Mouse (Mus musculus): Measurements from ENCODE around the gene 1700008O03Rik. TPM values are rescaled to one million over a fixed set of nuclear protein-coding genes. Genes with fewer than 3 reads are reported as not detected.

1700008O03Rik gene
- polyA plus RNA-seq, 1 experiment from 2014 or later, result 0.34 TPM

DNA sequence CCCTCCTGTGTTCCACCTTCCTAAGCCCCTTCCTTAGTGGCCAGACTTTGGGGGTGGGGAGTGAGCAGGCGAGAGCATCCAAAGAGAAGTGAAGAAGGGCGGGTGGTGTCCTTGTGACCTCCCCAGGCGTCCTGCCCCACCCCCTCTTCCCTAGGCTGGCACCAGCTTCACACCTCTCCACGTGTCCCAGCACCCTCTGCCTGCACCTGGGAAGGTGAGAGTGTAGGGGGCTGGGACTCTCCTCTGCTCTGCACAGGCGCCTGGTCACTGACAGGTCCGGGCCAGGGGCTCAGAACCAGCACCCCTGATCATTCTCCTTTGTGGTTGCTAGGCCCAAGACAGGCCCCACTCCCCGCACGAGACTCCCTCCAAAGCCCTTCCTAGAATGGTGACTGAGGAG is 42.0 kb upstream of the 1700008O03Rik start:
- Histone ChIP-seq H3K27ac (replicated peaks in 1 of 2; ENCODE audit: control insufficient read depth in 1 of 2, insufficient read depth in 1 of 2, low read depth in 2 of 2, low read length in 2 of 2) (no peak overlapping the region), H3K27me3 (ENCODE audit: control insufficient read depth, insufficient read depth, low read length) (peaks cover 62% of the 10 kb centered on the region), H3K9ac (ENCODE audit: low read length) (no peak overlapping the region), H3K4me3 (ENCODE audit: control insufficient read depth in 1 of 2, insufficient read depth in 1 of 2, low read depth in 1 of 2, low read length in 2 of 2) (no peak overlapping the region), H3K36me3 (ENCODE audit: control insufficient read depth, insufficient read depth, low read length) (no peaks in the 10 kb centered on the region), H3K9me3 (ENCODE audit: control insufficient read depth, low read length) (no peaks in the 10 kb centered on the region), H3K4me2 (ENCODE audit: low read length) (no peak overlapping the region), H3K4me1 (ENCODE audit: control insufficient read depth in 2 of 2, insufficient read depth in 2 of 2, low read length in 2 of 2) (peaks cover 0 to 10% of the 10 kb centered on the region in 2 experiments; a peak in 3 of 4 replicates)
- ATAC-seq (ENCODE audit: insufficient number of reproducible peaks, insufficient read depth, low FRiP score, low read depth), result no peak
- WGBS, result 9% methylated on average over 8 of the region's 8 CpGs

DNA sequence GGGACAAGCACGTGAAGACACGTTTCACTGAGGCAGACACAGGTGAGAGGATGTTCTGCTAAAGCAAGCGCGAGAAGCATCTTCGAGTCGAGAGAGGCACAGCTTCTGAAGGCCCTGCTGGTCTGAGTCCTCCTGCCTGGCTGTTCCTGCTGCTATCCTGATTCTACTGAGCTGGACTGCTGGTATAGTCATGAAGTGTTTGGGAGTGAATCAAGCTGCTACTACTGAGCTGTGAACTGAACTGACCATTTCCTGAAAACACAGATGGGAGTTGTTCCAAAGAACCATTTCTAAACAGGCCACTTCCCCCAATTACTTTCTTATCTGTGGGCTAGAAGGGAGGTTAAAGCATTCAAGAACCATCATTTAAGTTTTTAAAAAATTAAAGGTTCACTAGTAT is 27.7 kb upstream of the 1700008O03Rik start:
- Histone ChIP-seq H3K36me3 (ENCODE audit: control insufficient read depth, insufficient read depth, low read length) (no peaks in the 10 kb centered on the region), H3K9me3 (ENCODE audit: control insufficient read depth, low read length) (no peaks in the 10 kb centered on the region), H3K4me3 (ENCODE audit: control insufficient read depth in 1 of 2, insufficient read depth in 1 of 2, low read depth in 1 of 2, low read length in 2 of 2) (no peak overlapping the region), H3K9ac (ENCODE audit: low read length) (no peak overlapping the region), H3K4me1 (ENCODE audit: control insufficient read depth in 2 of 2, insufficient read depth in 2 of 2, low read length in 2 of 2) (no peaks in the 10 kb centered on the region), H3K4me2 (ENCODE audit: low read length) (no peak overlapping the region), H3K27me3 (ENCODE audit: control insufficient read depth, insufficient read depth, low read length) (no peaks in the 10 kb centered on the region), H3K27ac (replicated peaks in 1 of 2; ENCODE audit: control insufficient read depth in 1 of 2, insufficient read depth in 1 of 2, low read depth in 2 of 2, low read length in 2 of 2) (no peak overlapping the region)
- WGBS, result 75% methylated on average over 6 of the region's 6 CpGs
- no peak for ATAC-seq (ENCODE audit: insufficient number of reproducible peaks, insufficient read depth, low FRiP score, low read depth)

DNA sequence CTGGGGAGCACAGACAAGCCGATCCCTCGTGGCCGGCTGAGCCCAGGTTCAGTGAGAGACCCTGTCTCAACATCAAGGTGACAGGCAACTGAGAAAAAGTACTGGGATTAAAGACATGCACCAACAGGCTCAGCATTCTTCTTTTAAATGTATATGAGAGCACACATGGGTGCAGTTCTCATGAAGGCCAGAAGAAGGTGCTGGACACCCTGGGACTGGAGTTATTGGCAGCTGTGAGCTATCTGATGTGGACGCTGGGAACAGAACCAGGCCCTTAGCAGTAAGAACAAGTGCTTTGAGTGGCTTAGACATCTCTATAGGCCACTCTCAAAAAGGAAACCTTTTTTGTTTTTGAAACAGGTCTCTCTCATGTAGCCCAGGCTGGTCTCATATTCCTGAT is 25.5 kb upstream of the 1700008O03Rik start:
- Histone ChIP-seq H3K27me3 (ENCODE audit: control insufficient read depth, insufficient read depth, low read length) (0 out of 2 replicates have a peak, but pooled peaks cover 5% of the 10 kb centered on the region), H3K9me3 (ENCODE audit: control insufficient read depth, low read length) (no peaks in the 10 kb centered on the region), H3K4me1 (ENCODE audit: control insufficient read depth in 2 of 2, insufficient read depth in 2 of 2, low read length in 2 of 2) (no peaks in the 10 kb centered on the region), H3K27ac (replicated peaks in 1 of 2; ENCODE audit: control insufficient read depth in 1 of 2, insufficient read depth in 1 of 2, low read depth in 2 of 2, low read length in 2 of 2) (no peak overlapping the region), H3K4me3 (ENCODE audit: control insufficient read depth in 1 of 2, insufficient read depth in 1 of 2, low read depth in 1 of 2, low read length in 2 of 2) (no peak overlapping the region), H3K36me3 (ENCODE audit: control insufficient read depth, insufficient read depth, low read length) (no peaks in the 10 kb centered on the region), H3K9ac (ENCODE audit: low read length) (no peak overlapping the region), H3K4me2 (ENCODE audit: low read length) (no peak overlapping the region)
- ATAC-seq (ENCODE audit: insufficient number of reproducible peaks, insufficient read depth, low FRiP score, low read depth), result no peak
- WGBS, result 84% methylated on average over 4 of the region's 4 CpGs

DNA sequence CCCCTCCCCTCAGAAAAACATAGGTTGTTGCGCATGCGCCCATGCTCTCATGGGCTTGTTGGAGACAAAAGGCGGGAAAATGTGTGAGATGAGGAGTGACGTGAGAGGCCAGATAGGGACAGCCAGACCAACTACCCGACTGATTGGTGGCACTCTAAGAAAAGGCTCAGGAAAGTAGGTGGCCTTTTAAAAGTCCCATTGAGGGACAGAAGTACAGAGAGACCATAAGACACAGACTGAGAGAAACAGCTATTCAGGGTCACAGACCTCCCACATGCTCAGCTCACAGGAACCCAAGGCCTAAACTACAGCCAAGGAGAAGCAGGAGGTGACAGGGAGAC is 20.4 kb upstream of the 1700008O03Rik start:
- H3K9me3 ChIP-seq (ENCODE audit: control insufficient read depth, low read length), result no peaks in the 10 kb centered on the region
- H3K4me3 ChIP-seq (ENCODE audit: control insufficient read depth in 1 of 2, insufficient read depth in 1 of 2, low read depth in 1 of 2, low read length in 2 of 2), result 0 out of 4 replicates have a peak overlapping the region, but pooled peaks of 1 of the 2 experiments have one; percentile 44
- 0% methylated on average over 5 of the region's 5 CpGs for WGBS
- H3K27me3 ChIP-seq (ENCODE audit: control insufficient read depth, insufficient read depth, low read length), result peaks cover 7% of the 10 kb centered on the region; the same call in 1 of the 2 replicates
- peak overlapping the region; percentile 75 for H3K4me2 ChIP-seq (ENCODE audit: low read length)
- H3K9ac ChIP-seq (ENCODE audit: low read length), result no peak overlapping the region
- no peak overlapping the region for H3K27ac ChIP-seq (replicated peaks in 1 of 2; ENCODE audit: control insufficient read depth in 1 of 2, insufficient read depth in 1 of 2, low read depth in 2 of 2, low read length in 2 of 2)
- peaks cover 2 to 3% of the 10 kb centered on the region in 2 experiments; a peak in 1 of 4 replicates for H3K4me1 ChIP-seq (ENCODE audit: control insufficient read depth in 2 of 2, insufficient read depth in 2 of 2, low read length in 2 of 2)
- no peaks in the 10 kb centered on the region for H3K36me3 ChIP-seq (ENCODE audit: control insufficient read depth, insufficient read depth, low read length)
- peak; percentile 23; the same call in 1 of the 2 replicates for ATAC-seq (ENCODE audit: insufficient number of reproducible peaks, insufficient read depth, low FRiP score, low read depth)

DNA sequence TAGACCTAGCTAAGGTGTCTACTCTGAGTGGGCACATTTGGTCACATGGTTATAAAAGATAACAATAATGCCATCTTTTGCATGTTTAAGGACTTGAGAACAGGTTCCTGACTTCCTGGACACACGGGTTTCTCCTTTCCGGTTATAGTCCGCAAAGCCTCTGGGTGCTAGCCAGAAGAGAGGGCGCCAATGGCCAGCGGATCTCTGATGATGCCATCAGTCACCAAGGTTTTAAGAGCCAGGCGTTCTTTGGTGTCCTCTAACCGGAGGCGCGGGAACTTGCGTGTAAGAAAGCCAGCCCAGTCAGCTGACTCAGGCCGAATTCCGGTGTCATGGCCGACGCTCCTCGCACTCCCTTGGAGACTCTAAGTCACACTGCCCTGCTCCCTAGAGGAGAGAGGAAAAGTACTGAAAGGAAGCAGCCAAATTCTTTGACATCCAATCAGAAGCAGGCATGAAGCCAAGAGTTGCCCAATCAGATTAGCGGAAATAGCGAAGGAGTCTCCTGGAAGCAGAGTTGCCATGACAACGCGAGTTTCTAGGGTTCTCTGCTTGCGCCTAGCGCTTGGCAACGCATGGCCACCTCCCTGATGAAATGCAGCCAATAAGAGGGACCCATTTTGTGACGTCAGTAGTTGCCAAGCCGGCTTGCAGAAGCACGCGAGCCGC is 19.9 kb upstream of the 1700008O03Rik start:
- Histone ChIP-seq H3K27ac (replicated peaks in 1 of 2; ENCODE audit: control insufficient read depth in 1 of 2, insufficient read depth in 1 of 2, low read depth in 2 of 2, low read length in 2 of 2) (peak overlapping the region; percentile 40 to 42; a peak in 1 of 4 replicates), H3K9me3 (ENCODE audit: control insufficient read depth, low read length) (no peaks in the 10 kb centered on the region), H3K4me1 (ENCODE audit: control insufficient read depth in 2 of 2, insufficient read depth in 2 of 2, low read length in 2 of 2) (peaks cover 2 to 3% of the 10 kb centered on the region in 2 experiments; a peak in 1 of 4 replicates), H3K4me3 (ENCODE audit: control insufficient read depth in 1 of 2, insufficient read depth in 1 of 2, low read depth in 1 of 2, low read length in 2 of 2) (peak overlapping the region; percentile 35 to 44), H3K27me3 (ENCODE audit: control insufficient read depth, insufficient read depth, low read length) (peaks cover 7% of the 10 kb centered on the region; the same call in 1 of the 2 replicates), H3K9ac (ENCODE audit: low read length) (peak overlapping the region; percentile 44; the same call in 1 of the 2 replicates), H3K4me2 (ENCODE audit: low read length) (peak overlapping the region; percentile 75), H3K36me3 (ENCODE audit: control insufficient read depth, insufficient read depth, low read length) (no peaks in the 10 kb centered on the region)
- peak; percentile 87 for ATAC-seq (ENCODE audit: insufficient number of reproducible peaks, insufficient read depth, low FRiP score, low read depth)
- 3% methylated on average over 27 of the region's 27 CpGs for WGBS

DNA sequence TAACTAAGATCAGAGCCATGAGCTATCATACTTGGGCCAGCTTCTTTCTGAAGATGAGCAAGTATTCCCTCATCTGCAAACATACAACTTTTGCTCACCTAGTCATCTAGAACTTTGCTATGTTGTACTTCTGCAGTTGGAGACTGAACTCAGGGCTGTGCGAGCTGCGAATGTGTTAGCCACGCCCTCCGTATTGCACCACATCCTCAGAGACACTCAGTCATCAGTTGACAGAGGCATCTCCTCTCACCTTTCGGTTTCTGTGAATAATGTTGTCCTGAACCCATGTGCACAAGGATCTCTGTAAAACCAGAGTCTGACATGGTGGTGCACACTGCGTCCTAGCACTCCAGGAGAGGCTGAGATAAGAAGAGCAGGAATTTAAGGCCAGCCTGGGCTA is 16.1 kb upstream of the 1700008O03Rik start:
- peaks cover 2 to 3% of the 10 kb centered on the region in 2 experiments; a peak in 1 of 4 replicates for H3K4me1 ChIP-seq (ENCODE audit: control insufficient read depth in 2 of 2, insufficient read depth in 2 of 2, low read length in 2 of 2)
- WGBS, result 69% methylated on average over 6 of the region's 6 CpGs

DNA sequence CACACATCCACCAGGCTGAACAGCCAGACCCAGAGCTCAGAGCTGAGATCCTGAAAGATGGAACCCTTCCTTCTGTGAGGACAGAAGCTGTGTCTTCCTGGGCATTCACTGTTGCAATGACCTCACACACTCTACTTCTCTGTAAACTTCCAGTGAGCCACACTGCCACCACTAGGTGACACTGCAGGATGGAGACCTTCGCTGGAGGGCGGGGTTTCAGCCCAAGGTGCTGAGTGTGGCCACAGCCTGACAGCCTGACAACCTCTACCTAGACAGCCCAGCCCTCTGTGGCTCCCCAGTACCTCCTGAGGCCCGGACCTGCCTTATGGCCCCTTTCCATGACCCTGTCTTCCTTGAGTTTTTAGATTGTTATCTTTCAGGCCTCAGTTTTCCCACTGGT is 12.9 kb upstream of the 1700008O03Rik start:
- no peak overlapping the region for H3K9ac ChIP-seq (ENCODE audit: low read length)
- ATAC-seq (ENCODE audit: insufficient number of reproducible peaks, insufficient read depth, low FRiP score, low read depth), result peak; percentile 66
- H3K36me3 ChIP-seq (ENCODE audit: control insufficient read depth, insufficient read depth, low read length), result no peaks in the 10 kb centered on the region
- H3K4me2 ChIP-seq (ENCODE audit: low read length), result no peak overlapping the region
- H3K9me3 ChIP-seq (ENCODE audit: control insufficient read depth, low read length), result no peaks in the 10 kb centered on the region
- WGBS, result 10% methylated on average over 3 of the region's 3 CpGs
- no peaks in the 10 kb centered on the region for H3K4me1 ChIP-seq (ENCODE audit: control insufficient read depth in 2 of 2, insufficient read depth in 2 of 2, low read length in 2 of 2)
- no peak overlapping the region for H3K27ac ChIP-seq (replicated peaks in 1 of 2; ENCODE audit: control insufficient read depth in 1 of 2, insufficient read depth in 1 of 2, low read depth in 2 of 2, low read length in 2 of 2)
- peaks cover 3% of the 10 kb centered on the region; the same call in 1 of the 2 replicates for H3K27me3 ChIP-seq (ENCODE audit: control insufficient read depth, insufficient read depth, low read length)
- no peak overlapping the region for H3K4me3 ChIP-seq (ENCODE audit: control insufficient read depth in 1 of 2, insufficient read depth in 1 of 2, low read depth in 1 of 2, low read length in 2 of 2)

More for the DNA sequence above, 16.1 kb upstream of the 1700008O03Rik start:
- no peak overlapping the region for H3K4me2 ChIP-seq (ENCODE audit: low read length)
- H3K27ac ChIP-seq (replicated peaks in 1 of 2; ENCODE audit: control insufficient read depth in 1 of 2, insufficient read depth in 1 of 2, low read depth in 2 of 2, low read length in 2 of 2), result no peak overlapping the region
- H3K9ac ChIP-seq (ENCODE audit: low read length), result no peak overlapping the region
- no peak overlapping the region for H3K4me3 ChIP-seq (ENCODE audit: control insufficient read depth in 1 of 2, insufficient read depth in 1 of 2, low read depth in 1 of 2, low read length in 2 of 2)
- H3K9me3 ChIP-seq (ENCODE audit: control insufficient read depth, low read length), result no peaks in the 10 kb centered on the region
- H3K27me3 ChIP-seq (ENCODE audit: control insufficient read depth, insufficient read depth, low read length), result peaks cover 7% of the 10 kb centered on the region; the same call in 1 of the 2 replicates
- ATAC-seq (ENCODE audit: insufficient number of reproducible peaks, insufficient read depth, low FRiP score, low read depth), result no peak
- H3K36me3 ChIP-seq (ENCODE audit: control insufficient read depth, insufficient read depth, low read length), result no peaks in the 10 kb centered on the region

Measured in heart, embryonic 14.5 days (tissue).